In the genomic region with DNA sequence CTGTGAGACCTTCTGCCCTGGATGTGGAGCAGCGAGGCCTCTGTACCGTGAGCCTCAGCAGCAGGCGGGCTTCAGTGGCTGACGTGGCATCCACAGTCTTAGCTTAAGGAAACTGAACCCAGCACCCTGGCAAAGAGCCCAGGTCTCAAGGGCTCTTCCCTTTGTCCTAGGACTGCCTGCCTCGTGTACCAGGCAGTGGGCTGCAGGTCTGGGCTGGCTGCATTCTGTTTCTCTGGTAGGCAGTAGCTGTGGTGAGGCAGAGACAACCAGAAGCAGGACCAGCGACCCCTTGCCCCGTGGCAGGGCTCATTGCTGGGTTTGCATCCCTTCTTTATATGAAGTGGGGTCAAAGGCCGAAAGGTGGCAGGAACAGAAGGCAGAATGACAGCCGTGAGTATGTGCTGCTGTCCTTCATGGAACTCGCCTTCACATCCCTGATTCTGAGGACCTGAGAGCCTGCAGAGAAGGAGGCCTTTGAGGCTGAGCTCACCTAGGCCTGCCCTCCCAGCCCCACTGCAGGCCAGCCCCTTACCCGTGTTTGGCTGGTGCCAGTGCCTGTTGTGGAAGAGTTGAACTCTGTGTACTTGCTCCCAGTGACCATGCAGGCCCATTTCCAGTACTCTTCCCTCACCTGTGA, we compare ENCODE assay signal across 16 mouse cellular contexts. TPM values are rescaled to one million over a fixed set of nuclear protein-coding genes. Genes with fewer than 3 reads are reported as not detected.
DNase-seq lines count a peak whose midpoint lies in the region; ATAC-seq and TF ChIP-seq lines count a peak whose summit lies in the region.
"Had no signal": no experiment of that assay in that cellular context is flagged by ENCODE, and none has a peak within 500 bp of the region (broad histone marks: within the 10 kb centered on the region; RNA-seq: fewer than 3 reads in every experiment).

No protein-coding gene starts in this region.

- no peak for TF ChIP-seq CTCF in lung, adult 2 months (IDR thresholded peaks at IDR 0.05; ENCODE audit: insufficient read depth, low read length)

- no peak overlapping the region for H3K4me2 ChIP-seq in forebrain, embryonic 11.5 days (ENCODE audit: low read depth, low read length, severe bottlenecking)
- H3K4me2 ChIP-seq in forebrain, embryonic 13.5 days = no peak overlapping the region
- H3K4me2 ChIP-seq: embryonic facial prominence, embryonic 13.5 days; heart, embryonic 13.5 days; hindbrain, embryonic 15.5 days had no signal

- TF ChIP-seq POLR2A in lung, adult 2 months (IDR thresholded peaks at IDR 0.05; ENCODE audit: borderline replicate concordance, extremely low read depth, low read depth, low read length) = 0 out of 2 replicates have a peak, but pooled peaks have one; percentile 2

- no peaks in the 10 kb centered on the region for H3K4me1 ChIP-seq in forebrain, embryonic 11.5 days (replicated peaks; ENCODE audit: control insufficient read depth, insufficient read depth, low read length)
- H3K4me1 ChIP-seq in forebrain, embryonic 13.5 days = no peaks in the 10 kb centered on the region
- peaks cover 9% of the 10 kb centered on the region for H3K4me1 ChIP-seq in lung, adult 2 months (ENCODE audit: control insufficient read depth, insufficient read depth, low read length)
- H3K4me1 ChIP-seq: hindbrain, embryonic 15.5 days had no signal

- H3K27ac ChIP-seq in forebrain, embryonic 11.5 days (ENCODE audit: low read depth, low read length) = no peak overlapping the region
- H3K27ac ChIP-seq in forebrain, embryonic 13.5 days = no peak overlapping the region
- H3K27ac ChIP-seq: embryonic facial prominence, embryonic 13.5 days; heart, embryonic 13.5 days; hindbrain, embryonic 15.5 days had no signal

- H3K9ac ChIP-seq in forebrain, embryonic 11.5 days (ENCODE audit: low read length) = no peak overlapping the region
- no peak overlapping the region for H3K9ac ChIP-seq in forebrain, embryonic 13.5 days
- H3K9ac ChIP-seq: embryonic facial prominence, embryonic 13.5 days; heart, embryonic 13.5 days; hindbrain, embryonic 15.5 days had no signal

- no peak overlapping the region for H3K4me3 ChIP-seq in forebrain, embryonic 11.5 days (ENCODE audit: low read depth, low read length)
- no peak overlapping the region for H3K4me3 ChIP-seq in forebrain, embryonic 13.5 days
- no peak overlapping the region for H3K4me3 ChIP-seq in lung, adult 2 months (replicated peaks; ENCODE audit: extremely low read depth, low read depth, low read length)
- H3K4me3 ChIP-seq: embryonic facial prominence, embryonic 13.5 days; heart, embryonic 13.5 days; hindbrain, embryonic 15.5 days had no signal

- no peaks in the 10 kb centered on the region for H3K9me3 ChIP-seq in forebrain, embryonic 11.5 days (ENCODE audit: control insufficient read depth, low read length)
- no peaks in the 10 kb centered on the region for H3K9me3 ChIP-seq in forebrain, embryonic 13.5 days (replicated peaks)
- H3K9me3 ChIP-seq: embryonic facial prominence, embryonic 13.5 days; heart, embryonic 13.5 days; hindbrain, embryonic 15.5 days had no signal

- H3K27me3 ChIP-seq in forebrain, embryonic 11.5 days (ENCODE audit: control insufficient read depth, insufficient read depth, low read length) = no peaks in the 10 kb centered on the region
- no peaks in the 10 kb centered on the region for H3K27me3 ChIP-seq in forebrain, embryonic 13.5 days
- H3K27me3 ChIP-seq in splenic B cell, adult 2 months (ENCODE audit: control insufficient read depth, insufficient read depth, low read length, poor library complexity, severe bottlenecking) = no peaks in the 10 kb centered on the region
- H3K27me3 ChIP-seq: embryonic facial prominence, embryonic 13.5 days; heart, embryonic 13.5 days; hindbrain, embryonic 15.5 days had no signal

- WGBS in forebrain, embryonic 11.5 days = 90% methylated on average over 11 of the region's 11 CpGs
- WGBS in forebrain, embryonic 13.5 days = 81% methylated on average over 11 of the region's 11 CpGs
- WGBS in lung, adult 2 months = 50% methylated on average over 11 of the region's 11 CpGs

- ATAC-seq in forebrain, embryonic 11.5 days (replicated peaks; ENCODE audit: low FRiP score) = no peak
- no peak for ATAC-seq in forebrain, embryonic 13.5 days

- DNase-seq in forebrain, embryonic 11.5 days (ENCODE audit: low spot score) = peak; percentile 46
- DNase-seq in lung, adult 2 months = no peak
- no peak for DNase-seq in lung, postnatal 25 days (ENCODE audit: low spot score)
- peak; percentile 25 to 30 for DNase-seq in B cell, adult 2 months
- peak; percentile 9 for DNase-seq in splenic B cell, adult 2 months (ENCODE audit: low read depth, low spot score)
- DNase-seq in left cerebral cortex, adult 9 months (ENCODE audit: low spot score in 2 of 2) = no peak
- DNase-seq: adrenal gland, postnatal 14 days; cerebellum, adult 11-12 months; cerebellum, adult 9-10 months; cerebellum, postnatal 36 days; gastrocnemius, postnatal 14 days; heart, postnatal 36 days had no signal

- peaks cover 23% of the 10 kb centered on the region for H3K36me3 ChIP-seq in forebrain, embryonic 11.5 days (ENCODE audit: control insufficient read depth, insufficient read depth, low read length)
- peaks cover 74% of the 10 kb centered on the region for H3K36me3 ChIP-seq in forebrain, embryonic 13.5 days (ENCODE audit: poor library complexity, severe bottlenecking)
- peaks cover 28% of the 10 kb centered on the region for H3K36me3 ChIP-seq in splenic B cell, adult 2 months (ENCODE audit: control insufficient read depth, insufficient read depth, low read length, poor library complexity, severe bottlenecking)

RNA-seq across cellular contexts. Expression of a gene that starts 8.6 kb away (rescaled TPM):
- 251 and 267 TPM in 2 replicates for polyA plus RNA-seq in forebrain, embryonic 11.5 days (2014; fragmentation: Nextera tagmentation; extraction: Ambion mirVana)
- polyA plus RNA-seq in forebrain, embryonic 13.5 days (2015; fragmentation: Nextera tagmentation; extraction: Ambion mirVana) = 183 and 200 TPM in 2 replicates
- polyA plus RNA-seq in lung, adult 2 months (2012; rRNA removed) = 18.4 and 24.0 TPM in 2 replicates

RNA-seq across cellular contexts. Expression of a gene that starts 17.6 kb away (rescaled TPM):
- 12.2 and 12.6 TPM in 2 replicates for polyA plus RNA-seq in forebrain, embryonic 11.5 days (2014; fragmentation: Nextera tagmentation; extraction: Ambion mirVana)
- polyA plus RNA-seq in forebrain, embryonic 13.5 days (2015; fragmentation: Nextera tagmentation; extraction: Ambion mirVana) = 6.7 and 7.2 TPM in 2 replicates
- 557 and 634 TPM in 2 replicates for polyA plus RNA-seq in lung, adult 2 months (2012; rRNA removed)

RNA-seq across cellular contexts. Expression of a gene that starts 24.6 kb away (rescaled TPM):
- 28.3 and 31.6 TPM in 2 replicates for polyA plus RNA-seq in forebrain, embryonic 11.5 days (2014; fragmentation: Nextera tagmentation; extraction: Ambion mirVana)
- polyA plus RNA-seq in forebrain, embryonic 13.5 days (2015; fragmentation: Nextera tagmentation; extraction: Ambion mirVana) = 25.6 and 26.7 TPM in 2 replicates
- polyA plus RNA-seq in lung, adult 2 months (2012; rRNA removed) = 148 and 168 TPM in 2 replicates

RNA-seq across cellular contexts. Expression of a gene that starts 57.1 kb away (rescaled TPM):
- polyA plus RNA-seq in forebrain, embryonic 11.5 days (2014; fragmentation: Nextera tagmentation; extraction: Ambion mirVana) = 0.47 and 0.60 TPM in 2 replicates
- 0.67 and 0.78 TPM in 2 replicates for polyA plus RNA-seq in forebrain, embryonic 13.5 days (2015; fragmentation: Nextera tagmentation; extraction: Ambion mirVana)
- 6.8 and 7.8 TPM in 2 replicates for polyA plus RNA-seq in lung, adult 2 months (2012; rRNA removed)

Comparison
In these comparisons a context has a peak if more than half of its experiments do, and no peak if none do; other contexts are left out.
1. DNase-seq: peak in forebrain, embryonic 11.5 days (single experiment), B cell, adult 2 months (2 of 2) and splenic B cell, adult 2 months (single experiment); none in lung, adult 2 months (single experiment), lung, postnatal 25 days (single experiment) and left cerebral cortex, adult 9 months (0 of 2).
2. RNA of a gene that starts 17.6 kb away (polyA plus RNA-seq): 557 to 634 TPM in lung, adult 2 months; 12.2 to 12.6 TPM in forebrain, embryonic 11.5 days and 6.7 to 7.2 TPM in forebrain, embryonic 13.5 days; every median in the first group is over 10 times any median in the second.